Mouse (Mus musculus) heart, embryonic 16.5 days (tissue): ENCODE measurements around the gene Acsf3. TPM values are rescaled to one million over a fixed set of nuclear protein-coding genes. Genes with fewer than 3 reads are reported as not detected.

Experiments used
- ATAC-seq: fragments of 200-750 bp; cut with Nextera tagmentation; replicated peaks from 2 replicates; pipeline ENCODE4 v1.8.0; 2017; ENCODE audit warnings: moderate number of reproducible peaks; ENCODE audit not compliant: insufficient read depth, low FRiP score; ENCODE audit errors: extremely low read depth
- H3K27ac ChIP-seq: fragments of 300-500 bp; sonication (generic); 2 replicates; pipeline ENCODE4 v1.5.1; 2014; ENCODE audit warnings: mild to moderate bottlenecking, low read length, control low read depth, moderate library complexity
- H3K27me3 ChIP-seq: fragments of 300-500 bp; sonication (generic); 2 replicates; pipeline ENCODE4 v1.6.1; 2014; ENCODE audit warnings: low read length, mixed read lengths; ENCODE audit not compliant: control insufficient read depth, insufficient read depth
- H3K36me3 ChIP-seq: fragments of 300-500 bp; sonication (generic); 2 replicates; pipeline ENCODE4 v1.6.1; 2014; ENCODE audit not compliant: control insufficient read depth, insufficient read depth
- H3K4me1 ChIP-seq: fragments of 300-500 bp; sonication (generic); 2 replicates; pipeline ENCODE4 v1.6.1; 2014; ENCODE audit warnings: low read length, mixed read lengths; ENCODE audit not compliant: control insufficient read depth, insufficient read depth
- H3K4me2 ChIP-seq: fragments of 300-500 bp; sonication (generic); 2 replicates; pipeline ENCODE4 v1.6.1; 2014; ENCODE audit warnings: low read depth, mild to moderate bottlenecking, control low read depth, low read length
- H3K4me3 ChIP-seq: fragments of 300-500 bp; sonication (generic); 2 replicates; pipeline ENCODE4 v1.5.1; 2014; ENCODE audit warnings: mild to moderate bottlenecking, control low read depth, low read length
- H3K9ac ChIP-seq: fragments of 300-500 bp; sonication (generic); 2 replicates; pipeline ENCODE4 v1.6.1; 2014; ENCODE audit warnings: low read length, control low read depth
- H3K9me3 ChIP-seq: fragments of 300-500 bp; sonication (generic); replicated peaks from 2 replicates; pipeline ENCODE4 v1.6.1; 2016; ENCODE audit warnings: low read length; ENCODE audit not compliant: control insufficient read depth
- WGBS: fragments of 180-500 bp; shearing (Covaris S2); extraction: QIAGEN DNeasy Blood & Tissue Kit; methylation state at CpG from one replicate; pipeline ENCODE4 v1.1.7; 2014; 5-methylcytosine and 5-hydroxymethylcytosine counted together
- polyA plus RNA-seq: library from polyadenylated mRNA; unstranded; fragments of >200 nt; fragmentation: Nextera tagmentation; extraction: Ambion mirVana; gene quantifications from 2 replicates; pipeline ENCODE4 v1.2.1, GENCODE M21; 2015

Gene Acsf3
- polyA plus RNA-seq, 1 experiment from 2014 or later: 14.9 TPM

- Histone ChIP-seq H3K4me3 (no peak overlapping the region), H3K4me2 (no peak overlapping the region), H3K9ac (no peak overlapping the region), H3K4me1 (0 out of 2 replicates have a peak, but pooled peaks cover 2% of the 10 kb centered on the region), H3K36me3 (0 out of 2 replicates have a peak, but pooled peaks cover 9% of the 10 kb centered on the region), H3K27ac (no peak overlapping the region), H3K27me3 (peaks cover 2% of the 10 kb centered on the region; the same call in 1 of the 2 replicates), H3K9me3 (no peaks in the 10 kb centered on the region)
- no peak for ATAC-seq
- 86% methylated on average over 16 of the region's 16 CpGs for WGBS
Observed at GRCm38 (mm10) chr8:122811870-122812494, 36.7 kb downstream of the Acsf3 start.

- Histone ChIP-seq H3K4me2 (no peak overlapping the region), H3K9me3 (no peaks in the 10 kb centered on the region), H3K36me3 (0 out of 2 replicates have a peak, but pooled peaks cover 9% of the 10 kb centered on the region), H3K27me3 (peaks cover 2% of the 10 kb centered on the region; the same call in 1 of the 2 replicates), H3K9ac (no peak overlapping the region), H3K27ac (no peak overlapping the region), H3K4me1 (0 out of 2 replicates have a peak, but pooled peaks cover 2% of the 10 kb centered on the region), H3K4me3 (no peak overlapping the region)
- 0 out of 2 replicates have a peak, but pooled peaks have one; percentile 23 for ATAC-seq
- WGBS: 75% methylated on average over 14 of the region's 14 CpGs
Observed at GRCm38 (mm10) chr8:122812610-122813250, 37.4 kb downstream of the Acsf3 start.

GRCm38 (mm10) chr8:122814608-122815007 lies 39.3 kb downstream of the Acsf3 start:
- H3K27me3 ChIP-seq: peaks cover 2% of the 10 kb centered on the region; the same call in 1 of the 2 replicates
- no peak overlapping the region for H3K27ac ChIP-seq
- no peak overlapping the region for H3K4me3 ChIP-seq
- no peak for ATAC-seq
- H3K9me3 ChIP-seq: no peaks in the 10 kb centered on the region
- H3K4me2 ChIP-seq: no peak overlapping the region
- H3K9ac ChIP-seq: no peak overlapping the region; the same call in 1 of the 2 replicates
- WGBS: 40% methylated on average over 7 of the region's 7 CpGs
- 0 out of 2 replicates have a peak, but pooled peaks cover 2% of the 10 kb centered on the region for H3K4me1 ChIP-seq
- H3K36me3 ChIP-seq: 0 out of 2 replicates have a peak, but pooled peaks cover 9% of the 10 kb centered on the region

GRCm38 (mm10) chr8:122816965-122817364 lies 41.7 kb downstream of the Acsf3 start:
- Histone ChIP-seq H3K9me3 (no peaks in the 10 kb centered on the region), H3K4me3 (no peak overlapping the region), H3K27ac (no peak overlapping the region), H3K9ac (no peak overlapping the region), H3K4me1 (0 out of 2 replicates have a peak, but pooled peaks cover 2% of the 10 kb centered on the region), H3K36me3 (0 out of 2 replicates have a peak, but pooled peaks cover 9% of the 10 kb centered on the region), H3K27me3 (peaks cover 2% of the 10 kb centered on the region; the same call in 1 of the 2 replicates), H3K4me2 (no peak overlapping the region)
- ATAC-seq: no peak
- 86% methylated on average over 6 of the region's 6 CpGs for WGBS

GRCm38 (mm10) chr8:122817724-122818496 lies 42.6 kb downstream of the Acsf3 start:
- WGBS: 47% methylated on average over 13 of the region's 13 CpGs
- no peak overlapping the region for H3K4me2 ChIP-seq
- H3K9me3 ChIP-seq: no peaks in the 10 kb centered on the region
- H3K9ac ChIP-seq: no peak overlapping the region
- 0 out of 2 replicates have a peak, but pooled peaks cover 2% of the 10 kb centered on the region for H3K4me1 ChIP-seq
- no peak overlapping the region for H3K4me3 ChIP-seq
- H3K27me3 ChIP-seq: peaks cover 2% of the 10 kb centered on the region; the same call in 1 of the 2 replicates
- no peak for ATAC-seq
- 0 out of 2 replicates have a peak, but pooled peaks cover 6% of the 10 kb centered on the region for H3K36me3 ChIP-seq
- no peak overlapping the region for H3K27ac ChIP-seq

GRCm38 (mm10) chr8:122819776-122820175 lies 44.5 kb downstream of the Acsf3 start:
- no peak overlapping the region for H3K4me3 ChIP-seq
- no peaks in the 10 kb centered on the region for H3K4me1 ChIP-seq
- H3K9me3 ChIP-seq: no peaks in the 10 kb centered on the region
- no peaks in the 10 kb centered on the region for H3K36me3 ChIP-seq
- H3K27ac ChIP-seq: no peak overlapping the region
- H3K4me2 ChIP-seq: no peak overlapping the region
- peaks cover 2% of the 10 kb centered on the region; the same call in 1 of the 2 replicates for H3K27me3 ChIP-seq
- WGBS: 64% methylated on average over 11 of the region's 11 CpGs
- ATAC-seq: no peak
- H3K9ac ChIP-seq: no peak overlapping the region

GRCm38 (mm10) chr8:122824571-122824970 lies 49.3 kb downstream of the Acsf3 start:
- no peak overlapping the region for H3K4me3 ChIP-seq
- no peak for ATAC-seq
- no peak overlapping the region for H3K27ac ChIP-seq
- no peak overlapping the region for H3K4me2 ChIP-seq
- H3K9me3 ChIP-seq: no peaks in the 10 kb centered on the region
- H3K4me1 ChIP-seq: no peaks in the 10 kb centered on the region
- WGBS: 39% methylated on average over 5 of the region's 5 CpGs
- H3K9ac ChIP-seq: no peak overlapping the region
- no peaks in the 10 kb centered on the region for H3K27me3 ChIP-seq
- H3K36me3 ChIP-seq: no peaks in the 10 kb centered on the region

GRCm38 (mm10) chr8:122824986-122825385 lies 49.7 kb downstream of the Acsf3 start:
- no peaks in the 10 kb centered on the region for H3K27me3 ChIP-seq
- ATAC-seq: no peak
- WGBS: 67% methylated on average over 9 of the region's 9 CpGs
- H3K4me3 ChIP-seq: no peak overlapping the region
- no peaks in the 10 kb centered on the region for H3K36me3 ChIP-seq
- H3K27ac ChIP-seq: no peak overlapping the region
- no peaks in the 10 kb centered on the region for H3K9me3 ChIP-seq
- H3K4me2 ChIP-seq: no peak overlapping the region
- no peaks in the 10 kb centered on the region for H3K4me1 ChIP-seq
- H3K9ac ChIP-seq: no peak overlapping the region
